Mouse (Mus musculus) spleen, postnatal 14 days (tissue): Measurements from ENCODE around the gene Olfr1279.
"Not testable (repeated sequence)": the region's sequence is repeated elsewhere in the genome, so short reads cannot be mapped to it uniquely, and the experiment has no call there.

Source experiments
- DNase-seq, 2 experiments: peaks; one replicate each; pipeline ENCODE4 v3.0.0; 2021 to 2022; ENCODE audit warnings: low spot score in 2 of 2

Gene Olfr1279

DNA sequence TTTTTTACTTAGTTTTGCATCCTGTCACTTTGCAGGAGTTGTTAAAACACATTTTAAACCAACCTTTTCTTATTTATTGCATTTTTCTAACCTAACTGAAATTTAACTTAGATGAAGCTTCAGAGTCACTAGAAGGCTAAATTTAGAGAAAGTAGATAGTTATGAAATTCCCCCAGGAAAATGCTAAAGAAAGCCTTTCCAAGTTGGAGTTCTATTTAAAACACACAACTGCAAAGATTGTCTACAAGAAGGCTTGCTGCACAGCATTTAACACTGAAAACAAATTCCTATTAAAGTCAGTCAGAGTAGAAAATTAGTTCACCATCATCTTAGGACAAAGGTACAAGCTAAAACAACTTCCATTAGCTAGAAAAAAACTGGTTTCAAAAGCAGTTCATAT, at the start of gene Olfr1279:
Gene Olfr1279, plus strand, starts transcription at position 262 of the 400 bp plus-strand sequence.
- DNase-seq, result no peak

DNA sequence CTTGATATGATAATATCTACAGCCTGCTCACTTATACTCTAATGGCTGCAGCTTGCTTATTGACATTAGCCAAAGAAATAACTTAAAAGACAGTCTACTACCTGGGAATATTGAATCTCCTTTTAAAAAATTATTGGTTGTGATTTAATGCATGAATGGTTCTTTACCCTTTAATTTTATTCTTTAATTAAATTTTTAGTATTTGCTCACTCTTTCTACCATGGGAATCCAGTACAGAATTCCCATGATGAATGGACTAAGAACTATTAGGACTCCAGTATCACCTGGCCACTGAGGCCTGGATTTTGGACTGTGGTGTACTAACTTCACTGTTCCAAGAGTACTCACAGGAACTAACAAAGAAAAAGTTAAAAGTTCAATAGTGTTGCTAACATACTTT, 46.2 kb upstream of the Olfr1279 start, which contains the start of gene Olfr1276:
Gene Olfr1276, plus strand, starts transcription at position 301 of the 400 bp plus-strand sequence.
- no peak for DNase-seq

DNA sequence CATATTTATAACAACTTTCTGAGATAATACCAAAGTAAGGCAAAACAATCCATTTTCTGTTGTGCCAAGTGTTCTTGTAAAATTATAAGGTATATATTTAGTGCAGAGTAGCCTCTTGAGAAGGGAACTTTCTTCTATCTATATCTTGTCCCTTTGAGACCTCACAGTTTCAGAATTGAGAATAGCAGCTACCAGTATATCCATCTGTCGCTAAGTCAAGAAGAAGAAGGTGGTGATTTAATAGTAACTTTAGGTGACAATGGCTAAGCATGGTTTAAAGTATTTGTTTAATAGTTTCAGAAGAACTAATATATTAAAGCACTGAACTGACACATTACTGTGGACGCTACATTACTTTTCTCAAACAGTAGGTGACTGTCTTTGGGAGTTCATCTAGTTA, 26.4 kb upstream of the Olfr1279 start, which contains the start of gene Olfr1277:
Gene Olfr1277, minus strand, starts transcription at position 101 of the 400 bp plus-strand sequence.
- DNase-seq, result no peak

DNA sequence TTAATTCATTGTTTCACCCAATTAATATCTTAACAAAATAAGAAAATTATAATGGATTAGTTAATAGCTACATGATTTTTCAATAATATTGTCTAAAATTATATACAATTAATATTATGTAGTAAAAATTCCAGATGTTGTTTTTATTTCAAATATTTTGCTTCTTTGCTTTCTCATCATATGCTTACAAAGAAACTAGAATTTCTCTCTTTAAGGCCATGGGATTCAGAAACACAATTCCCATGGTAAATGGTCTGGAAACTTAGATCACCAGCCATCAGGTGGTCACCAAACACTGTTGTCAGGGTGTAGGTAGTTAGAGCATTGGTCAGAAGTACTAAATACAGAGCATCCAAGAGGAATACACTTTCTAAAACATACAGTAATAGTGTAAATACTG, 10.6 kb upstream of the Olfr1279 start, which contains the start of gene Olfr1278:
Gene Olfr1278, plus strand, starts transcription at position 301 of the 400 bp plus-strand sequence.
- DNase-seq, result no peak

DNA sequence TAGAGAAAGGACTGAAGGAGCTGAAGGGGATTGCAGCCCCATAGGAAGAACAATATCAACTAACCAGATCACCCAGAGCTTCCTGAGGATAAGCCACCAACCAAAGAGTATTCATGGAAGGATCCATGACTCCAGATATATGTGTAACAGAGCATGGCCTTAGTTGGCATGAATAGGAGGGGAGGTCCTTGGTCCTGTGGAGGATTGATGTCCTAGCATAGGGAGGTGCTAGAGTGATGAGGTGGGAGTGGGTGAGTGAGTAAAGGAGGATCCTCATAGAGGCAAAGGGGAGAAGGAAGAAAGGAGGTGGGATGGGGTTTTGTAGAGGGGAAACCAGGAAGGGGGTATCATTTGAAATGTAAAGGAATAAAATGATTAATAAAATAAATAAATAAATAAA, 1.9 kb upstream of the Olfr1279 start:
- no peak for DNase-seq

DNA sequence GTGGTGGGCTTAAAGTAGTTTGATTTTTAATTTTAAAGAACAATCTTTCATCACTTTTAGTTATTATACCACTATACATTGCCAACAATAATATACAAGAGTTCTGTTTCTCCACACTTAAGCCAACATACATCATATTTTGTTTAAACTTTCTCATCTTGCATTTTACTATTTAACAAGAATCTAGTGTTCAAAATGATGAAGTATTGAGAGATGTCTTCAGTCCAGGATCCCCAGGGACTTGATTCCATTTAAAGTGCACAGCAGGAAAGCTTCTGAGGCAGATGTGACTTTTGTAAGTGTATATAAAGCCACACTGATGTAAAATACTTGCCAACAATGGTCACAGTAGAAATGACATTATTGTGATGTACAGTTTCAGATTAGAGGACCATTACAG, 13.3 kb downstream of the Olfr1279 start, which contains the start of gene Olfr1280:
Gene Olfr1280, plus strand, starts transcription at position 301 of the 400 bp plus-strand sequence.
- no peak for DNase-seq

DNA sequence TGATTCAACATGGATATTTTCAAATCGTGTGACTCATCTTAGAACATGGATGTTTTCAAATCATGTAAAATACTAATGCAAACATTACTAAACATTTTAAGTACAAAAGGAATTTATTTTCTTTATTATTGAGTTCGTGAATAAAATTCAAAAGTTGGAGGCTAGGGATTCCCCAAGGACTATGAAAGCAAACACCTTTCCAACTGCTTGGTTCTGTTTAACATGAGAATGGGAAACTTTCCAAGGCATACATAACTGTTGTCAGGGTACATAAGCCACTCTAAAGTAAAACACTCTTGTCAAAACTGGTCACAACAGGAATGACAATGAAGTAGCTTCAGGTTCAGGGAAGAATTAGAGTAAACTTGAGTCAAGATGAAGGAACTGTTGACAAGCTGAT, 25.8 kb downstream of the Olfr1279 start, which contains the start of gene Olfr1281:
Gene Olfr1281, plus strand, starts transcription at position 301 of the 400 bp plus-strand sequence.
- no peak for DNase-seq

DNA sequence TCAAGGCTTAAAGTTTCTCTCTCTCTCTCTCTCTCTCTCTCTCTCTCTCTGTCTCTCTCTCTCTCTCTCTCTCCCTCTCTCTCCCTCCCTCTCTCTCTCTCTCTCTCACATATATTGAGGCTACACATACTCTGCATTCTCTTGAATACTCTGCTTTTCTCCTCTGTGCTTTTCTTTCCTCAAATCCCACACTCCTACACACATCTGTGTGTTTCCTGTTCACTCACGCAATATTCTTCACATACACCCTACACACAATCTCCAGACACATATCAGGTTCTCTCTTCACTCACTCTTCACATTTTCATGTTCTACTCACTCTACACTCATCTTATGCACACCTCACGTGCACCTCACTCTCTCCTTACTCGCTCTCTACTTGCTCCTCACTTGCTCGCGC, 33.3 kb downstream of the Olfr1279 start:
- not testable (repeated sequence) for DNase-seq

DNA sequence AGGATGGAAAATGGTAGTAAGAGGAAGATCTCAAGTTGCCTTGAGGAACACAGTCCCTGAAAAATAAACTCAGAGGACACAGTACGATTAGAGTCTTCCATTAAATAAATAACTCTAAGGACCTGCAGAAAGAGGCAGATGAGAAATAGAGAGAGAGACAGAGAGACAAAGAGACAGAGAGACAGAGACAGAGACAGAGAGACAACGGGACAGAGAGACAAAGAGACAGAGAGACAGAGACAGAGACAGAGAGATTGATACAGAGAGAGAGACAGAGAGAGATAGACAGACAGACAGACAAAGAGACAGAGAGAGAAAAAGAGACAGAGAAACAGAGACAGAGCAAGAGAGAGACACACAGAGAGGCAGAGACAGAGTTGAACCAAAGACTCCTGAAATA, 35.5 kb downstream of the Olfr1279 start, which contains the start of gene Olfr1282:
Gene Olfr1282, minus strand, starts transcription at position 101 of the 400 bp plus-strand sequence.
- no peak for DNase-seq
